Mouse (Mus musculus): ENCODE measurements at regions not wholly inside any gene's neighbourhood (a gene's known extent, or its start where the extent isn't known, plus 50 kb on each side); places are given as distances from the start of the nearest gene placed in this dataset.

GRCm38 (mm10) chr4:31584171-31584570 is 379.7 kb upstream of the Map3k7 start:
- TF ChIP-seq CTCF (IDR thresholded peaks at IDR 0.05; ENCODE audit: low read depth): no peak
- no peak for TF ChIP-seq EP300 (IDR thresholded peaks at IDR 0.05; ENCODE audit: low read depth)
